Mouse (Mus musculus): Measurements from ENCODE around the gene Dhx36. TPM values are rescaled to one million over a fixed set of nuclear protein-coding genes. Genes with fewer than 3 reads are reported as not detected.
A peak's percentile ranks its signal among the peaks of the same experiment; 100 is the strongest.

The Dhx36 gene
- polyA plus RNA-seq, 1 experiment, result 25.6 TPM

DNA sequence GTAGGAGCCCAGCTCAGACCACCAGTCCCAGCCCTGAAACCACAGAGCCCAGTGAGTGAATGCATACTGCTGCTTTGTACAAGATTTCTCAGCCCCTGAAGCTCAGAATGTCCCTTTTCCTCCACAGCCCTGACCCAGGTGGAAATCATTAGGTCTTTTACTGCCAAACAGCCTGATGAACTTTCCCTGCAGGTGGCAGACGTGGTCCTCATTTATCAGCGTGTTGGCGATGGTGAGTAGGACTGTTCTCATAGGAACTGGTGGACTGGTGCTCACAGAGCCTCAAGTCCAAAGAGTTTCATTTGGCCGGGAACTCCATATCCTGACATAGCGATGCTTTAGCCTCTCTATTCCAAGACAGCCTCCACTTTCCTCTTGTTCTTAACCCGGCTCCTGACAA, 47.3 kb downstream of the Dhx36 start:
- Histone ChIP-seq H3K4me1 (ENCODE audit: control insufficient read depth, insufficient read depth, low read length) (peaks cover 5% of the 10 kb centered on the region), H3K4me3 (ENCODE audit: insufficient read depth, low read length) (no peak overlapping the region), H3K27ac (ENCODE audit: insufficient read depth, low read depth, low read length) (no peak overlapping the region)
- no peak for TF ChIP-seq POLR2A (IDR thresholded peaks at IDR 0.05; ENCODE audit: borderline replicate concordance, low read depth, low read length)
- no peak for TF ChIP-seq CTCF (IDR thresholded peaks at IDR 0.05; ENCODE audit: low read depth, low read length)

GRCm38 (mm10) chr3:62458284-62459013, 48.4 kb downstream of the Dhx36 start:
- no peak overlapping the region for H3K4me3 ChIP-seq (ENCODE audit: insufficient read depth, low read length)
- no peak overlapping the region for H3K27ac ChIP-seq (ENCODE audit: insufficient read depth, low read depth, low read length)
- TF ChIP-seq CTCF (IDR thresholded peaks at IDR 0.05; ENCODE audit: low read depth, low read length) (peak; percentile 73), POLR2A (IDR thresholded peaks at IDR 0.05; ENCODE audit: borderline replicate concordance, low read depth, low read length) (no peak)
- H3K4me1 ChIP-seq (ENCODE audit: control insufficient read depth, insufficient read depth, low read length), result no peaks in the 10 kb centered on the region

GRCm38 (mm10) chr3:62455854-62456253, 51.0 kb downstream of the Dhx36 start:
- no peak overlapping the region for H3K27ac ChIP-seq (ENCODE audit: insufficient read depth, low read depth, low read length)
- TF ChIP-seq CTCF (IDR thresholded peaks at IDR 0.05; ENCODE audit: low read depth, low read length) (no peak), POLR2A (IDR thresholded peaks at IDR 0.05; ENCODE audit: borderline replicate concordance, low read depth, low read length) (no peak)
- H3K4me3 ChIP-seq (ENCODE audit: insufficient read depth, low read length), result no peak overlapping the region
- H3K4me1 ChIP-seq (ENCODE audit: control insufficient read depth, insufficient read depth, low read length), result no peaks in the 10 kb centered on the region

- no peak overlapping the region for H3K27ac ChIP-seq (ENCODE audit: insufficient read depth, low read depth, low read length)
- H3K4me1 ChIP-seq (ENCODE audit: control insufficient read depth, insufficient read depth, low read length), result 0 out of 2 replicates have a peak, but pooled peaks cover 2% of the 10 kb centered on the region
- TF ChIP-seq POLR2A (IDR thresholded peaks at IDR 0.05; ENCODE audit: borderline replicate concordance, low read depth, low read length), result no peak
- no peak for TF ChIP-seq CTCF (IDR thresholded peaks at IDR 0.05; ENCODE audit: low read depth, low read length)
- no peak overlapping the region for H3K4me3 ChIP-seq (ENCODE audit: insufficient read depth, low read length)
Observed at GRCm38 (mm10) chr3:62454096-62454495, 52.7 kb downstream of the Dhx36 start.

GRCm38 (mm10) chr3:62452961-62453360, 53.8 kb downstream of the Dhx36 start:
- TF ChIP-seq CTCF (IDR thresholded peaks at IDR 0.05; ENCODE audit: low read depth, low read length) (no peak), POLR2A (IDR thresholded peaks at IDR 0.05; ENCODE audit: borderline replicate concordance, low read depth, low read length) (no peak)
- Histone ChIP-seq H3K4me1 (ENCODE audit: control insufficient read depth, insufficient read depth, low read length) (0 out of 2 replicates have a peak, but pooled peaks cover 2% of the 10 kb centered on the region), H3K27ac (ENCODE audit: insufficient read depth, low read depth, low read length) (no peak overlapping the region), H3K4me3 (ENCODE audit: insufficient read depth, low read length) (no peak overlapping the region)

DNA sequence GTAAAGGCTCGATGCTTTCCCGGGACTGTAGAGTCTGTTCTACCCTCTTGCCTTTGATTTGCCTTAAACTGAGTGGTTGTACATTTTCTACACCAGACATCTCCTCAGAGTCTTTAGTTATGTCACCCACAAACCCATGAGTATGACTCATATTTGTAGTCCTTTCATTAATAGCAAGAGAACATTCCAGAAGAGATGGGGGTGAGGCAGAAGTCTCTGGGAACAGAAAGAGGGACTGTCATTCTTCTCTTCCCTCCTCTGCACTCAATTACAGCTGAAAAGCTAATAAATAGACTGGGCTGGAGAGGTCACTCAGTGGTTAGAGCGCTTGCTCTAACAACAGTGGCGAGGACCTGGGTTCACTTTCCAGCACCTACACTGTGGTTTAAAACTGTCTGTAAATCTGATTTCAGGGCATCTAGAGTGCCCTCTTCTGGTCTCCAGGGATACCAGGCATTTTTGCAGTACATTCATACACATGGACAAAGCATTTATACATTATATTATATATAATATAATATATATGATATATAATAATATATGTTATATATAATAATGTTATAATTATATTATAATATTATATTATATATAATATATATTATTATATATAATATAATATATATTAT, 56.8 kb downstream of the Dhx36 start:
- Histone ChIP-seq H3K4me1 (ENCODE audit: control insufficient read depth, insufficient read depth, low read length) (0 out of 2 replicates have a peak, but pooled peaks cover 2% of the 10 kb centered on the region), H3K4me3 (ENCODE audit: insufficient read depth, low read length) (no peak overlapping the region), H3K27ac (ENCODE audit: insufficient read depth, low read depth, low read length) (no peak overlapping the region)
- TF ChIP-seq CTCF (IDR thresholded peaks at IDR 0.05; ENCODE audit: low read depth, low read length) (no peak), POLR2A (IDR thresholded peaks at IDR 0.05; ENCODE audit: borderline replicate concordance, low read depth, low read length) (no peak)

GRCm38 (mm10) chr3:62447151-62447550, 59.7 kb downstream of the Dhx36 start:
- H3K27ac ChIP-seq (ENCODE audit: insufficient read depth, low read depth, low read length), result no peak overlapping the region
- no peak overlapping the region for H3K4me3 ChIP-seq (ENCODE audit: insufficient read depth, low read length)

GRCm38 (mm10) chr3:62446271-62446670, 60.5 kb downstream of the Dhx36 start:
- TF ChIP-seq CTCF (IDR thresholded peaks at IDR 0.05; ENCODE audit: low read depth, low read length) (no peak), POLR2A (IDR thresholded peaks at IDR 0.05; ENCODE audit: borderline replicate concordance, low read depth, low read length) (no peak)
- Histone ChIP-seq H3K4me3 (ENCODE audit: insufficient read depth, low read length) (no peak overlapping the region), H3K4me1 (ENCODE audit: control insufficient read depth, insufficient read depth, low read length) (0 out of 2 replicates have a peak, but pooled peaks cover 2% of the 10 kb centered on the region), H3K27ac (ENCODE audit: insufficient read depth, low read depth, low read length) (no peak overlapping the region)

More at GRCm38 (mm10) chr3:62447151-62447550, 59.7 kb downstream of the Dhx36 start:
- TF ChIP-seq CTCF (IDR thresholded peaks at IDR 0.05; ENCODE audit: low read depth, low read length) (no peak), POLR2A (IDR thresholded peaks at IDR 0.05; ENCODE audit: borderline replicate concordance, low read depth, low read length) (no peak)
- H3K4me1 ChIP-seq (ENCODE audit: control insufficient read depth, insufficient read depth, low read length), result 0 out of 2 replicates have a peak, but pooled peaks cover 2% of the 10 kb centered on the region

DNA sequence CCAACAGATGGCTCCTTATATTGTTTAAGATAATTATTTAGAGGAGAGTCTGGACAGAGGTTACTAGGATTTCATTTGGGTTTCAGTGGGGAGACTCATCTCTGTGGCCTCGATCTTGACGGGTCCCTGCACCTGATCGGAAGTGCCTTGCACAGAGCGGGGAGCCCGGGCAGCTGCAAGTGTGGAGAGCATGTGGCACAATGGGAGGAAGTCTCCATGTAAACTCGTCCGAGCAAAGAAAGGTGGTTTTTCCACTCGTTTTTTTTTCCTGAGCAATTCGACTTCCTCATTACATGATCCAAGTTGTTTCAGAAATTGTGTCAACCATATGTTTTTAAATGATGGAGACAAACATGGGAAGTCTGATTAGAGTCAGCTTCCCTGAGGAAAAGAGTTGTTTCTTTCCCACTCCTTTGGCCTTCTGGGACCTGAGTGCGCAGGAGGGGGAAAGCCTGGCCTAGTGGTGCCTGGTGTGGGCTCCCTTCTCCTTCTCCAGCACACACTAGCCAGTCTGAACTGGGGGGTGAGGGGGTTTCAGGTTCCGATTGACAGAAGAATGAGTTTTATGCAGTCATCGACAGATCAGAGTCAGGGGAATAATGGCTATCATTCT, 63.1 kb downstream of the Dhx36 start:
- Histone ChIP-seq H3K27ac (ENCODE audit: insufficient read depth, low read depth, low read length) (no peak overlapping the region), H3K4me1 (ENCODE audit: control insufficient read depth, insufficient read depth, low read length) (no peaks in the 10 kb centered on the region), H3K4me3 (ENCODE audit: insufficient read depth, low read length) (no peak overlapping the region)
- TF ChIP-seq POLR2A (IDR thresholded peaks at IDR 0.05; ENCODE audit: borderline replicate concordance, low read depth, low read length) (no peak), CTCF (IDR thresholded peaks at IDR 0.05; ENCODE audit: low read depth, low read length) (no peak)

Measured in bone marrow macrophage, adult 2 months (primary cell).